Mouse (Mus musculus) T-helper 17 cell (primary cell): ENCODE measurements around the gene Ube2h.

Experiments used
- in situ Hi-C, 2 experiments: fragments of 300-600 bp; cut with MboI, MseI; formaldehyde crosslinking; loops; 1 replicate in 1 of 2; 2 replicates in 1 of 2; pipeline ENCODE4 v1.15.1; 2025; ENCODE audit warnings: high pct_unique_total_duplicates in 2 of 2

The Ube2h gene

GRCm38 (mm10) chr6:30171967-30172366 lies 132.4 kb downstream of the Ube2h start:
- in situ Hi-C loops = no loop called here

- in situ Hi-C loops = no loop called here
These were observed 133.1 kb downstream of the Ube2h start for GRCm38 (mm10) chr6:30171226-30171625.

- in situ Hi-C loops = no loop called here
These were observed 135.2 kb downstream of the Ube2h start for GRCm38 (mm10) chr6:30169148-30169547.

GRCm38 (mm10) chr6:30168275-30168674 lies 136.1 kb downstream of the Ube2h start:
- in situ Hi-C loops = no loop called here

- in situ Hi-C loops = no loop called here
These were observed 137.1 kb downstream of the Ube2h start for GRCm38 (mm10) chr6:30167192-30167591.

- in situ Hi-C loops = no loop called here
These were observed 138.0 kb downstream of the Ube2h start for GRCm38 (mm10) chr6:30166349-30166748.

GRCm38 (mm10) chr6:30162091-30162490 lies 142.2 kb downstream of the Ube2h start:
- in situ Hi-C loops = no loop called here

- in situ Hi-C loops = no loop called here
These were observed 142.7 kb downstream of the Ube2h start for GRCm38 (mm10) chr6:30161618-30162017.
